Mouse (Mus musculus) natural killer cell, adult 2 months (primary cell): ENCODE measurements around the gene Slc27a4.
A peak's percentile ranks its signal among the peaks of the same experiment; 100 is the strongest.

Experiments
- DNase-seq, 2 experiments: peaks; one replicate each; pipeline ENCODE4 v3.0.0; 2022; ENCODE audit warnings: low spot score in 2 of 2

The Slc27a4 gene

GRCm38 (mm10) chr2:29820025-29820817 lies 17.8 kb downstream of the Slc27a4 start, which contains the start of gene Urm1:
Urm1 (plus strand) TSS chr2:29820075.
- peak; percentile 22 to 23 for DNase-seq

DNA sequence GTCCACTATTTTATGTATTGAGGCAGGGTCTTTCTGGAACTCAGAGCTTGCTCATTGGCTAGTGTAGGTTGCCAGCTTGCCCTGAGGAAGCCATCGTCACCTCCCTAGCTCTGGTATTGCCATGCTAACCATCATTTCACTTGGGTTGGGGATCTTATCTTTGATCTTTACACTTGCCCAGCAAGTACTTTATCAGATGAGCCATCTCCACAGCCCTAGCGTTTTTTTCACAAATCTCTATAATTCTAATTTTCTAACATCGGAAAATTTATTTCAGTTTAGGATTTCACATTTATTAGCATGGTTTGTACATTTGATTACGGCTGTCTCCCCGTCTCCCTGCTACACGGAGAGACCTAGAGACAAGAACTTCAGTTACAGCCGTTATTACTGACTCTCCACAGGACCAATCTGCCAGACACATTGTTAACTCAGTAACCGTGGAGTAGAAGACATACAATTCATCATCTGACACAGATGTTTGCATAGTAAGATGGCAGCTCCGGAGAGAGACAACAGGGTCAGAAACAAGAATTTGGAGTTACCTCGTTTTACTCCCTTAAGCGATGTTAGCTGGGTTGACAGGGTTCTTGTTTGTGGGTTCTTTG lies 24.0 kb downstream of the Slc27a4 start:
- no peak for DNase-seq

- peak; percentile 95 to 97 for DNase-seq
Observed at GRCm38 (mm10) chr2:29826926-29827708, 24.7 kb downstream of the Slc27a4 start.

GRCm38 (mm10) chr2:29827709-29828024 lies 25.2 kb downstream of the Slc27a4 start:
- DNase-seq = no peak

DNA sequence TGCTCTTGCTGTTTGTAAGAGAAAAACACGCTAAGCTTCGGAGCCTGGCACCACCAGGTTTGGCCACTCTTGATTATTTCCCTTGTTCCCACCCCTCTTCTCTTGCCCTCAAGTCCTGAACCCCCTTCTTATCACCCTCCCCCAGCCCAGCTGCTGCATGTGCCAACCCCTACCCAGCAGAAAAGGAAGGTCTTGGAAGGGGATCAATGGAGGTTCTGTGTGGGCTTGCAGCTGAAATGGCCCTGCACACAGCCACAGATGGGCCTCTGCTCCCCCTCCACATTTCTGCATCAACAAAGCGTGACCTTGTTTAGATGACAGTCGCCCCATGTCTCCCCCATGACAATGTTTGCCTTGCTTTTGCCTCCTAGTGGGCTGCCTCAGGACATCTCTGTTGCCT lies 28.7 kb downstream of the Slc27a4 start:
- no peak for DNase-seq

DNA sequence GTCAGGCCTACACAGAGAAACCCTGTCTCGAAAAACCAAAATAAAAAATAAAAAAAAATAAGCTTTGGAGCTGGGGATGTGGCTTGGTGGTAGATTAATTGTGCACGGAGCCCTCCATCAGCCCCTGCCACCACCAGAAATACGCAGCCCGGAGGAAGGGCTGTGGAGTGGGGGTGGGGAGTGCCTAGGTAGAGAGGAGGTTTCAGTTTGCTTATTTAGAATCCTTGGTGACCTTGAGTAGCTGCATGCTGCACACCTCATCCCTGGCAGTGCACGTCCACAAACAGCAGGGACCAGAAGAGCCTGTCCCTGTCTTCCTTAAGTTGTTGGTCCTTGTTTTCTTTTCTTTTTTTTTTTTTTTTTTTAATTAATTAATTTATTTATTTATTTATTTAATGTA lies 31.4 kb downstream of the Slc27a4 start:
- no peak for DNase-seq

DNA sequence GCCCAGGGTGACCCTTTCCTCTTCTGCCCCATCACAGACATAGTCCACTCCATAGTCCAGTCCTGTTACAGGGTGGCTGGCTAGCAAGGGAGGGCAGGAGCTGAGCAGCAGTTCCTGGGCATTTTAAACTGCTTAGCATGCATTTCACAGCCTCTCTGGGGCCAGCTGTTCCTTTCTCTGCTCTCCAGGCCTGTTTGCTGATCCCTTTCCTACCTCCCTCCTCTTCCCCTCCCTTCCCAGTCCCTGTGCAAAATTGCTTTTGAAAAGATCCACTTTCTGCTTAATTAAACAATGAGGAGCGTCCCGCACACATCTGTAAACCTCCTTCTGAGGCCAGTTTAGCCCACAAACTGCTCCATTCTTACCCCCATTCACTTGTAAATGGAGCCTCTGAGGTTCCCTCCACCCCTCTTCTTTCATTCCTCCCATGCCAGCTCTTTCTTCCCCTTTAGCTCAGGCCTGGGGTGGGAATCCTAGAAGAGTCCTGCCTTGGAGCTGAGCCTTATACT lies 33.0 kb downstream of the Slc27a4 start:
- no peak for DNase-seq

DNA sequence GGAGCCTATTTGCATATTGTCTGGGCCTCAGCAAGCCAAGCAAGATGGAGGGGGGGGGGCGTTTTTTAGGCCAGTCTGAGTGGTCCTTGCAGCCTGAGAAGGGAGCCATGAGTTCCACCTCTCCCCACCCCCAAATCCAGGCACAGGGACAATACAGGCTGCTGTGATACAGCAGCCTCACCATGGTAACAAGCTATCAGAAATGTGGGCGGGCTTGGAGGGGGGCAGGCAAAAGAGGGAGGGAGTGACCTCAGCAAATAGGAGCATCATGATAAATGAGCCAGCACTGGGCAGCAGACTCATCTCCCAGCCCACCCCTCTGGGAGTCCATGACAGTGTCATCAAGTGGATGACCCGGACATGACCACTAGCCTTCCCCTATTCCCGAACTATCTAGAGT lies 37.0 kb downstream of the Slc27a4 start:
- DNase-seq = no peak

GRCm38 (mm10) chr2:29843231-29844105 lies 41.0 kb downstream of the Slc27a4 start:
- DNase-seq = no peak

DNA sequence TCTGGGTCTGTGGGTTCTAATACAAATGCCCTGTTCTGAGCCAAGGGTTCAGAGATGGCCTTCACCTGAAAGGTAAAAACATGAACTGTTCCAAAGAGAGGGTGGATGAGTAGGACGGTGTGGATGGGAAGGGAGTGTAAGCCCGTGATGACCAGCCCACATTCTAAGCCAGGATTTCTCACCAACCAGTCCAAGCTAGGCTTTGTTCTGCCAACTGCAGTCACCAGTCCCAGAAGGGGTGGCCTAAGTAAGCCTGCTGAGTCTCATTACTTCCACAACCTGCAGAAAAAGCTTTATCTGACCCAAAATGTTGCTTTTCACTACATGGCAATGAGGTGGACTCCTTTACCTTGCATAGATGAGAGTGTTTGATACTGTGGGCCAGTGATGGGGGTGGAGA lies 41.7 kb downstream of the Slc27a4 start:
- no peak for DNase-seq

DNA sequence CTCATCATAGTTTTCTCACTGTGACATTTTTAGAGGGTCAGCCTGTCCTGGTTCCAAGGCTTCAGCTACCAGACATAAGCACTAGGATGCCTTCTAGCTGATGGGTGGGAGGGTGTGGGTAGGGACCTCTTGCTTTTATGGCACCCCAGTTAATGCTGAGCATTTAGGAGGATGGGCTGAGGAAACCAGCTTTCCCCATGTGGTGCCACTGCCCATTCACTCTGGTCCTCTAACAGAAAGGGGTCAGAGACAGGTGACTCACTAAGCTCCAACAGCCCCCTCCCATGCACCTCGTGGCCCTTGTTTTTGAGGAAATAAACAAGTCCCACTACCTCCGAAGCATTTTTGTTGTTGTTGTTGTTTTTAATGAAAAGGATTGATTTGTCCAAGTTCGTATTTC lies 42.2 kb downstream of the Slc27a4 start:
- no peak for DNase-seq

DNA sequence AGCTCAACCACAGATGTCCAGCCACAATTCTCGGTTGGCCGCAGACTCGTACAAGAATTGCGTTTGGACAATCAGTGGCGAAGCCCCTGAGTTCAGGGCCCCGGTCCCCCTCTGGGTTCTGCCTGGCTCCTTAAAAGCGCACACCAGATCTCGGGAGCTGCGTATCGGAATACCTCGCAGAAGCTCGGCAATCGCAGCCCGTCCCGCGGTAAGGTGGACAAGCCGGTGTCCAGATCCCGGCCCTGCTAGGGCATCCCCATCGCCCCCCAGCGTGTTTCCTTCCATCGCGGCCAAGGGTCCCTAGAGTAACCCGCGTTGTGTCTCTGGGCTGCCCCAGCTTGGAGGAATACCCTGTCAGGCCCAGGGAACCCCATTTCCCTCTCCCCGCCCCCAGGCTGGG lies 43.2 kb downstream of the Slc27a4 start:
- DNase-seq = no peak

- no peak for DNase-seq
Observed at GRCm38 (mm10) chr2:29846061-29846853, 43.8 kb downstream of the Slc27a4 start.

DNA sequence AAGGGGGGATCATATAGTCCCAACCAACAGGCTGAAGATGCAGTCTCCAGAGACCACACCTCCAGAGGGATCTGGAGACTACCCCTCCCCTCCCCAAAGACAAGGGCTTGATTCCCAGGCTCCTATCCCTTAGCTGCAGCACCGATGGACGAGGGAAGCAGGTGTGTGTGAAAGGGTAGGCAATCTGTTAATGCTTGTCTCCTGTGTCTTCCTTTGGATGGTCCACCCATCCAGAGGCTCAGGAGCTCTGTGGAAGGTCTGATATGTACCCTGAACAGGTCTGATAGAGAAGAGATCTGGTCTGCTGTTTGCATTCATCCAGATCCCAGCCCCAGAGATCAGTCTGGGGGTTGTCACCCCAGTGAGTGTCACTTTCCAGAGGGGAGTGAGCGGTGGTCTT lies 44.5 kb downstream of the Slc27a4 start:
- no peak for DNase-seq

GRCm38 (mm10) chr2:29849041-29849440 lies 46.6 kb downstream of the Slc27a4 start:
- no peak for DNase-seq

- no peak for DNase-seq
Observed at GRCm38 (mm10) chr2:29849841-29850480, 47.5 kb downstream of the Slc27a4 start.

- no peak for DNase-seq
Observed at GRCm38 (mm10) chr2:29852957-29853485, 50.6 kb downstream of the Slc27a4 start.

- no peak for DNase-seq
Observed at GRCm38 (mm10) chr2:29853736-29854135, 51.3 kb downstream of the Slc27a4 start.

- no peak for DNase-seq
Observed at GRCm38 (mm10) chr2:29855585-29856210, 53.3 kb downstream of the Slc27a4 start.
